Mouse (Mus musculus) heart, embryonic 16.5 days (tissue): ENCODE data around the gene Ubxn11. TPM values are rescaled to one million over a fixed set of nuclear protein-coding genes. Genes with fewer than 3 reads are reported as not detected.

ENCODE experiments used
- polyA plus RNA-seq: library from polyadenylated mRNA; unstranded; fragments of >200 nt; fragmentation: Nextera tagmentation; extraction: Ambion mirVana; gene quantifications from 2 replicates; pipeline ENCODE4 v1.2.1, GENCODE M21; 2015

Gene Ubxn11
- polyA plus RNA-seq, 1 experiment from 2014 or later: 3.5 TPM

Other genes starting within 250 kb of the Ubxn11 start
- gene Rps6ka1, start 214.8 kb upstream of the Ubxn11 start, polyA plus RNA-seq: 18.7 and 19.7 TPM in 2 replicates
- gene Hmgn2, start 133.9 kb upstream of the Ubxn11 start, polyA plus RNA-seq: 1,315 and 1,451 TPM in 2 replicates
- 33.6 and 35.8 TPM in 2 replicates for gene Dhdds, start 101.7 kb upstream of the Ubxn11 start, polyA plus RNA-seq
- gene Lin28a, start 83.7 kb upstream of the Ubxn11 start, polyA plus RNA-seq: 0.09 TPM in 1 of 2 replicates, not detected in the other
- gene Zfp683, start 48.7 kb upstream of the Ubxn11 start, polyA plus RNA-seq: 0.09 TPM in 1 of 2 replicates, not detected in the other
- 0.37 and 0.91 TPM in 2 replicates for gene Crybg2, start 41.8 kb upstream of the Ubxn11 start, polyA plus RNA-seq
- 16.6 and 28.6 TPM in 2 replicates for gene Cd52, start 7.5 kb upstream of the Ubxn11 start, polyA plus RNA-seq
- 213 and 218 TPM in 2 replicates for gene Sh3bgrl3, start 26.2 kb downstream of the Ubxn11 start, polyA plus RNA-seq
- gene Cep85, start 84.5 kb downstream of the Ubxn11 start, polyA plus RNA-seq: 44.2 and 51.5 TPM in 2 replicates
- 0.05 TPM in 1 of 2 replicates, not detected in the other for gene Gm7534, start 100.4 kb downstream of the Ubxn11 start, polyA plus RNA-seq
- gene Catsper4, start 124.8 kb downstream of the Ubxn11 start, polyA plus RNA-seq: not detected in 2 replicates
- 1.1 and 2.3 TPM in 2 replicates for gene Cnksr1, start 135.8 kb downstream of the Ubxn11 start, polyA plus RNA-seq
- 0.22 TPM in 1 of 2 replicates, not detected in the other for gene E130218I03Rik, start 141.1 kb downstream of the Ubxn11 start, polyA plus RNA-seq
- gene Zfp593, start 143.0 kb downstream of the Ubxn11 start, polyA plus RNA-seq: 8.7 and 9.5 TPM in 2 replicates
- gene Gm30191, start 144.4 kb downstream of the Ubxn11 start, polyA plus RNA-seq: not detected in 2 replicates
- gene Grrp1, start 151.5 kb downstream of the Ubxn11 start, polyA plus RNA-seq: 5.8 and 6.3 TPM in 2 replicates
- 13.0 and 13.9 TPM in 2 replicates for gene Pdik1l, start 185.3 kb downstream of the Ubxn11 start, polyA plus RNA-seq
- gene Trim63, start 212.6 kb downstream of the Ubxn11 start, polyA plus RNA-seq: 175 and 177 TPM in 2 replicates
- gene Slc30a2, start 240.6 kb downstream of the Ubxn11 start, polyA plus RNA-seq: 0.21 and 0.42 TPM in 2 replicates